Mouse (Mus musculus) stomach, postnatal 0 days (tissue): ENCODE measurements around the gene Gamt. TPM values are rescaled to one million over a fixed set of nuclear protein-coding genes. Genes with fewer than 3 reads are reported as not detected.

Source experiments
- ATAC-seq: fragments of 200-750 bp; cut with Nextera tagmentation; 2 replicates; pipeline ENCODE4 v1.8.0; 2017; ENCODE audit not compliant: low FRiP score, low TSS enrichment
- DNase-seq: peaks from one replicate; pipeline ENCODE4 v3.0.0-alpha.2; 2016; ENCODE audit warnings: low spot score
- H3K27ac ChIP-seq: fragments of 300-500 bp; sonication (generic); replicated peaks from 2 replicates; pipeline ENCODE4 v1.5.1; 2014; ENCODE audit warnings: mild to moderate bottlenecking, control low read depth
- H3K27me3 ChIP-seq: fragments of 300-500 bp; sonication (generic); 2 replicates; pipeline ENCODE4 v1.6.1; 2014; ENCODE audit warnings: low read length; ENCODE audit not compliant: control insufficient read depth, insufficient read depth
- H3K36me3 ChIP-seq: fragments of 300-500 bp; sonication (generic); 2 replicates; pipeline ENCODE4 v1.6.1; 2014; ENCODE audit warnings: low read length, mixed read lengths; ENCODE audit not compliant: control insufficient read depth, insufficient read depth
- H3K4me1 ChIP-seq: fragments of 300-500 bp; sonication (generic); replicated peaks from 2 replicates; pipeline ENCODE4 v1.6.1; 2014; ENCODE audit warnings: antibody characterized with exemption; ENCODE audit not compliant: control insufficient read depth, insufficient read depth
- H3K4me2 ChIP-seq: fragments of 300-500 bp; sonication (generic); replicated peaks from 2 replicates; pipeline ENCODE4 v1.6.1; 2014; ENCODE audit warnings: low read depth, mild to moderate bottlenecking, control low read depth, moderate library complexity
- H3K4me3 ChIP-seq: fragments of 300-500 bp; sonication (generic); 2 replicates; pipeline ENCODE4 v1.5.1; 2014; ENCODE audit warnings: low read depth, low read length, control low read depth
- H3K9ac ChIP-seq: fragments of 300-500 bp; sonication (generic); 2 replicates; pipeline ENCODE4 v1.6.1; 2014; ENCODE audit warnings: mild to moderate bottlenecking, low read length, control low read depth, mixed read lengths
- H3K9me3 ChIP-seq: fragments of 300-500 bp; sonication (generic); 2 replicates; pipeline ENCODE4 v1.6.1; 2016; ENCODE audit warnings: low read length; ENCODE audit not compliant: control insufficient read depth
- CTCF ChIP-seq: IDR thresholded peaks from 2 replicates; pipeline ENCODE4 v1.5.1; 2016; ENCODE audit warnings: antibody characterized with exemption, low read depth, mild to moderate bottlenecking, moderate library complexity
- EP300 ChIP-seq: optimal IDR thresholded peaks from 2 replicates; pipeline ENCODE3; 2016; ENCODE audit warnings: antibody characterized with exemption
- WGBS: fragments of 180-500 bp; shearing (Covaris S2); extraction: QIAGEN DNeasy Blood & Tissue Kit; methylation state at CpG from one replicate; pipeline ENCODE4 v1.1.7; 2014; 5-methylcytosine and 5-hydroxymethylcytosine counted together
- polyA plus RNA-seq: library from polyadenylated mRNA; unstranded; fragments of >200 nt; fragmentation: Nextera tagmentation; extraction: Ambion mirVana; gene quantifications from 2 replicates; pipeline ENCODE4 v1.2.1, GENCODE M21; 2015

Gene Gamt
- polyA plus RNA-seq, 1 experiment from 2014 or later = 16.3 TPM

- Histone ChIP-seq H3K4me3 (no peak overlapping the region), H3K27me3 (no peaks in the 10 kb centered on the region), H3K36me3 (peaks cover 45% of the 10 kb centered on the region), H3K9ac (no peak overlapping the region), H3K9me3 (no peaks in the 10 kb centered on the region), H3K4me1 (no peaks in the 10 kb centered on the region), H3K27ac (peak overlapping the region; percentile 91), H3K4me2 (no peak overlapping the region)
- DNase-seq (peak; percentile 91), ATAC-seq (peak; percentile 90)
- WGBS = 62% methylated on average over 20 of the region's 20 CpGs
- TF ChIP-seq CTCF (peak; percentile 19; the same call in 1 of the 2 replicates), EP300 (no peak)
Observed at GRCm38 (mm10) chr10:80282481-80283441, 21.9 kb upstream of the Gamt start.

- H3K4me3 ChIP-seq = no peak overlapping the region
- H3K27me3 ChIP-seq = no peaks in the 10 kb centered on the region
- no peaks in the 10 kb centered on the region for H3K4me1 ChIP-seq
- 0 out of 2 replicates have a peak, but pooled peaks have one; percentile 9 for ATAC-seq
- H3K4me2 ChIP-seq = no peak overlapping the region
- no peak for TF ChIP-seq CTCF
- TF ChIP-seq EP300 = no peak
- peaks cover 53% of the 10 kb centered on the region for H3K36me3 ChIP-seq
- WGBS = 66% methylated on average over 8 of the region's 8 CpGs
- peak overlapping the region; percentile 91 for H3K27ac ChIP-seq
- peak; percentile 77 for DNase-seq
- H3K9me3 ChIP-seq = no peaks in the 10 kb centered on the region
- no peak overlapping the region for H3K9ac ChIP-seq
Observed at GRCm38 (mm10) chr10:80281921-80282371, 21.1 kb upstream of the Gamt start.

- ATAC-seq (peak; percentile 16; the same call in 1 of the 2 replicates), DNase-seq (peak; percentile 75)
- no peaks in the 10 kb centered on the region for H3K27me3 ChIP-seq
- H3K9ac ChIP-seq = no peak overlapping the region
- 67% methylated on average over 7 of the region's 7 CpGs for WGBS
- H3K27ac ChIP-seq = peak overlapping the region; percentile 91
- H3K9me3 ChIP-seq = no peaks in the 10 kb centered on the region
- H3K4me3 ChIP-seq = no peak overlapping the region
- no peaks in the 10 kb centered on the region for H3K4me1 ChIP-seq
- H3K4me2 ChIP-seq = no peak overlapping the region
- TF ChIP-seq CTCF (no peak), EP300 (no peak)
- peaks cover 52% of the 10 kb centered on the region for H3K36me3 ChIP-seq
Observed at GRCm38 (mm10) chr10:80281304-80281703, 20.5 kb upstream of the Gamt start.

- no peak overlapping the region for H3K27ac ChIP-seq
- H3K4me2 ChIP-seq = no peak overlapping the region
- 93% methylated on average over 11 of the region's 12 CpGs for WGBS
- no peak overlapping the region for H3K4me3 ChIP-seq
- DNase-seq = no peak
- no peak overlapping the region for H3K9ac ChIP-seq
- H3K4me1 ChIP-seq = no peaks in the 10 kb centered on the region
- no peaks in the 10 kb centered on the region for H3K9me3 ChIP-seq
- no peak for ATAC-seq
- peaks cover 47% of the 10 kb centered on the region for H3K36me3 ChIP-seq
- TF ChIP-seq CTCF (no peak), EP300 (no peak)
- H3K27me3 ChIP-seq = no peaks in the 10 kb centered on the region
Observed at GRCm38 (mm10) chr10:80279273-80279672, 18.5 kb upstream of the Gamt start.

GRCm38 (mm10) chr10:80278390-80278789, 17.6 kb upstream of the Gamt start:
- Histone ChIP-seq H3K36me3 (peaks cover 40% of the 10 kb centered on the region), H3K27me3 (no peaks in the 10 kb centered on the region), H3K9ac (no peak overlapping the region), H3K4me3 (no peak overlapping the region), H3K4me2 (no peak overlapping the region), H3K9me3 (no peaks in the 10 kb centered on the region), H3K27ac (no peak overlapping the region), H3K4me1 (no peaks in the 10 kb centered on the region)
- WGBS = 89% methylated on average over 9 of the region's 9 CpGs
- ATAC-seq (no peak), DNase-seq (no peak)
- TF ChIP-seq CTCF (no peak), EP300 (no peak)

GRCm38 (mm10) chr10:80276238-80276637, 15.4 kb upstream of the Gamt start:
- no peaks in the 10 kb centered on the region for H3K9me3 ChIP-seq
- H3K4me3 ChIP-seq = no peak overlapping the region
- H3K27me3 ChIP-seq = no peaks in the 10 kb centered on the region
- H3K4me1 ChIP-seq = 0 out of 2 replicates have a peak, but pooled peaks cover 3% of the 10 kb centered on the region
- ATAC-seq (no peak), DNase-seq (no peak)
- H3K4me2 ChIP-seq = no peak overlapping the region
- 69% methylated on average over 5 of the region's 5 CpGs for WGBS
- no peak overlapping the region for H3K9ac ChIP-seq
- peaks cover 42% of the 10 kb centered on the region for H3K36me3 ChIP-seq
- TF ChIP-seq EP300 = no peak
- TF ChIP-seq CTCF = no peak
- no peak overlapping the region for H3K27ac ChIP-seq
